Mouse (Mus musculus) liver, embryonic 15.5 days (tissue): ENCODE results near the gene Cplx3. TPM values are rescaled to one million over a fixed set of nuclear protein-coding genes. Genes with fewer than 3 reads are reported as not detected.

Experiments
- ATAC-seq: fragments of 200-750 bp; cut with Nextera tagmentation; 2 replicates; pipeline ENCODE4 v1.8.0; 2017; ENCODE audit warnings: moderate number of reproducible peaks, mild to moderate bottlenecking, moderate library complexity; ENCODE audit not compliant: insufficient read depth
- H3K27ac ChIP-seq: fragments of 300-500 bp; sonication (generic); replicated peaks from 2 replicates; pipeline ENCODE4 v1.5.1; 2015; ENCODE audit warnings: mild to moderate bottlenecking, inconsistent platforms
- H3K27me3 ChIP-seq: fragments of 300-500 bp; sonication (generic); 2 replicates; pipeline ENCODE4 v1.6.1; 2015; ENCODE audit warnings: mild to moderate bottlenecking, inconsistent platforms
- H3K36me3 ChIP-seq: fragments of 300-500 bp; sonication (generic); replicated peaks from 2 replicates; pipeline ENCODE4 v1.6.1; 2015; ENCODE audit warnings: moderate library complexity, mild to moderate bottlenecking, inconsistent platforms
- H3K4me1 ChIP-seq: fragments of 300-500 bp; sonication (generic); replicated peaks from 2 replicates; pipeline ENCODE4 v1.6.1; 2015; ENCODE audit warnings: inconsistent platforms
- H3K4me2 ChIP-seq: fragments of 300-500 bp; sonication (generic); 2 replicates; pipeline ENCODE4 v1.6.1; 2015; ENCODE audit warnings: moderate library complexity, mild to moderate bottlenecking, inconsistent platforms
- H3K4me3 ChIP-seq: fragments of 300-500 bp; sonication (generic); replicated peaks from 2 replicates; pipeline ENCODE4 v1.5.1; 2015; ENCODE audit warnings: mild to moderate bottlenecking, inconsistent platforms
- H3K9ac ChIP-seq: fragments of 300-500 bp; sonication (generic); 2 replicates; pipeline ENCODE4 v1.6.1; 2015; ENCODE audit warnings: moderate library complexity, mild to moderate bottlenecking, inconsistent platforms
- H3K9me3 ChIP-seq: fragments of 300-500 bp; sonication (generic); replicated peaks from 2 replicates; pipeline ENCODE4 v1.6.1; 2016; ENCODE audit warnings: inconsistent platforms
- WGBS: fragments of 180-500 bp; shearing (Covaris S2); methylation state at CpG from one replicate; pipeline ENCODE4 v1.1.7; 2015; ENCODE audit warnings: mixed read lengths; ENCODE audit not compliant: insufficient replicate concordance; 5-methylcytosine and 5-hydroxymethylcytosine counted together
- polyA plus RNA-seq: library from polyadenylated mRNA; unstranded; fragments of >200 nt; fragmentation: Nextera tagmentation; extraction: Ambion mirVana; gene quantifications from 2 replicates; pipeline ENCODE4 v1.2.1, GENCODE M21; 2015

Cplx3 gene
- polyA plus RNA-seq, 1 experiment from 2014 or later: not detected

GRCm38 (mm10) chr9:57600620-57601352 is 5.3 kb downstream of the Cplx3 start:
- Histone ChIP-seq H3K4me3 (no peak overlapping the region), H3K9me3 (no peaks in the 10 kb centered on the region), H3K4me2 (no peak overlapping the region), H3K4me1 (peaks cover 11% of the 10 kb centered on the region), H3K36me3 (no peaks in the 10 kb centered on the region), H3K9ac (no peak overlapping the region), H3K27me3 (peaks cover 29% of the 10 kb centered on the region), H3K27ac (no peak overlapping the region)
- ATAC-seq: no peak
- 15% methylated on average over 3 of the region's 3 CpGs for WGBS

- WGBS: 55% methylated on average over 8 of the region's 8 CpGs
- peaks cover 3% of the 10 kb centered on the region; the same call in 1 of the 2 replicates for H3K36me3 ChIP-seq
- H3K9me3 ChIP-seq: no peaks in the 10 kb centered on the region
- no peak overlapping the region for H3K4me2 ChIP-seq
- no peak overlapping the region for H3K4me3 ChIP-seq
- ATAC-seq: no peak
- H3K9ac ChIP-seq: no peak overlapping the region
- no peak overlapping the region for H3K27ac ChIP-seq
- H3K4me1 ChIP-seq: peaks cover 16% of the 10 kb centered on the region
- H3K27me3 ChIP-seq: peaks cover 13% of the 10 kb centered on the region
Observed at GRCm38 (mm10) chr9:57598851-57599563, 7.1 kb downstream of the Cplx3 start.

GRCm38 (mm10) chr9:57597929-57598382 is 8.1 kb downstream of the Cplx3 start:
- Histone ChIP-seq H3K9ac (no peak overlapping the region), H3K4me1 (peaks cover 21% of the 10 kb centered on the region), H3K27me3 (peaks cover 8% of the 10 kb centered on the region; the same call in 1 of the 2 replicates), H3K4me2 (no peak overlapping the region), H3K36me3 (peaks cover 9% of the 10 kb centered on the region; the same call in 1 of the 2 replicates), H3K9me3 (no peaks in the 10 kb centered on the region), H3K27ac (no peak overlapping the region), H3K4me3 (no peak overlapping the region)
- WGBS: 30% methylated on average over 4 of the region's 4 CpGs
- ATAC-seq: no peak

- Histone ChIP-seq H3K4me3 (no peak overlapping the region), H3K9me3 (no peaks in the 10 kb centered on the region), H3K4me1 (peaks cover 21% of the 10 kb centered on the region), H3K9ac (no peak overlapping the region), H3K27ac (no peak overlapping the region), H3K36me3 (peaks cover 12% of the 10 kb centered on the region; the same call in 1 of the 2 replicates), H3K4me2 (no peak overlapping the region), H3K27me3 (peaks cover 5% of the 10 kb centered on the region; the same call in 1 of the 2 replicates)
- WGBS: 74% methylated on average over 8 of the region's 8 CpGs
- no peak for ATAC-seq
Observed at GRCm38 (mm10) chr9:57597265-57597664, 8.8 kb downstream of the Cplx3 start.

- H3K27me3 ChIP-seq: no peaks in the 10 kb centered on the region
- H3K36me3 ChIP-seq: peaks cover 14% of the 10 kb centered on the region; the same call in 1 of the 2 replicates
- H3K4me2 ChIP-seq: no peak overlapping the region
- H3K9ac ChIP-seq: no peak overlapping the region
- 66% methylated on average over 9 of the region's 9 CpGs for WGBS
- peaks cover 22% of the 10 kb centered on the region for H3K4me1 ChIP-seq
- H3K9me3 ChIP-seq: no peaks in the 10 kb centered on the region
- ATAC-seq: no peak
- H3K27ac ChIP-seq: no peak overlapping the region
- no peak overlapping the region for H3K4me3 ChIP-seq
Observed at GRCm38 (mm10) chr9:57594174-57594509, 11.9 kb downstream of the Cplx3 start.

GRCm38 (mm10) chr9:57593454-57594173 is 12.5 kb downstream of the Cplx3 start:
- no peak overlapping the region for H3K27ac ChIP-seq
- no peak overlapping the region for H3K4me2 ChIP-seq
- peaks cover 27% of the 10 kb centered on the region for H3K4me1 ChIP-seq
- WGBS: 64% methylated on average over 12 of the region's 12 CpGs
- no peaks in the 10 kb centered on the region for H3K27me3 ChIP-seq
- H3K36me3 ChIP-seq: peaks cover 14% of the 10 kb centered on the region; the same call in 1 of the 2 replicates
- no peaks in the 10 kb centered on the region for H3K9me3 ChIP-seq
- no peak overlapping the region for H3K9ac ChIP-seq
- no peak for ATAC-seq
- no peak overlapping the region for H3K4me3 ChIP-seq

- no peak overlapping the region for H3K9ac ChIP-seq
- ATAC-seq: no peak
- peaks cover 30% of the 10 kb centered on the region for H3K4me1 ChIP-seq
- H3K27ac ChIP-seq: no peak overlapping the region
- no peak overlapping the region for H3K4me3 ChIP-seq
- no peak overlapping the region for H3K4me2 ChIP-seq
- H3K9me3 ChIP-seq: no peaks in the 10 kb centered on the region
- peaks cover 25% of the 10 kb centered on the region for H3K36me3 ChIP-seq
- WGBS: 50% methylated on average over 5 of the region's 5 CpGs
- no peaks in the 10 kb centered on the region for H3K27me3 ChIP-seq
Observed at GRCm38 (mm10) chr9:57590726-57591125, 15.4 kb downstream of the Cplx3 start.

GRCm38 (mm10) chr9:57589224-57590126 is 16.6 kb downstream of the Cplx3 start, which contains the start of gene Ulk3:
Ulk3 (plus strand) TSS chr9:57589452.
- peak within 1 kb of the TSS; percentile 74 for H3K27ac ChIP-seq
- peaks cover 31% of the 10 kb centered on the region for H3K36me3 ChIP-seq
- no peaks in the 10 kb centered on the region for H3K9me3 ChIP-seq

GRCm38 (mm10) chr9:57584991-57585390 is 21.1 kb downstream of the Cplx3 start:
- 59% methylated on average over 3 of the region's 3 CpGs for WGBS
- ATAC-seq: no peak
- Histone ChIP-seq H3K4me1 (peaks cover 16% of the 10 kb centered on the region), H3K27me3 (no peaks in the 10 kb centered on the region), H3K9ac (no peak overlapping the region), H3K36me3 (peaks cover 61% of the 10 kb centered on the region), H3K4me3 (no peak overlapping the region), H3K9me3 (no peaks in the 10 kb centered on the region), H3K4me2 (no peak overlapping the region), H3K27ac (no peak overlapping the region)

More at GRCm38 (mm10) chr9:57589224-57590126, 16.6 kb downstream of the Cplx3 start, which contains the start of gene Ulk3:
- under 1% methylated on average over 58 of the region's 58 CpGs for WGBS
- H3K9ac ChIP-seq: peak within 1 kb of the TSS; percentile 72
- H3K4me2 ChIP-seq: peak within 1 kb of the TSS; percentile 93
- peak within 1 kb of the TSS; percentile 78 for H3K4me3 ChIP-seq
- H3K27me3 ChIP-seq: no peaks in the 10 kb centered on the region
- peak; percentile 79 for ATAC-seq
- H3K4me1 ChIP-seq: peaks cover 30% of the 10 kb centered on the region

- peak overlapping the region; percentile 70 for H3K27ac ChIP-seq
- H3K9me3 ChIP-seq: no peaks in the 10 kb centered on the region
- peak overlapping the region; percentile 1; the same call in 1 of the 2 replicates for H3K9ac ChIP-seq
- H3K4me1 ChIP-seq: peaks cover 24% of the 10 kb centered on the region
- ATAC-seq: peak; percentile 86
- 22% methylated on average over 6 of the region's 6 CpGs for WGBS
- peaks cover 50% of the 10 kb centered on the region for H3K36me3 ChIP-seq
- no peaks in the 10 kb centered on the region for H3K27me3 ChIP-seq
- no peak overlapping the region for H3K4me3 ChIP-seq
- peak overlapping the region; percentile 44 for H3K4me2 ChIP-seq
Observed at GRCm38 (mm10) chr9:57577144-57577849, 28.8 kb downstream of the Cplx3 start.
